Mouse (Mus musculus) brown adipose tissue, adult 24 weeks (tissue): ENCODE measurements around the gene Gm5741. TPM values are rescaled to one million over a fixed set of nuclear protein-coding genes. Genes with fewer than 3 reads are reported as not detected.

Experiments
- H3K27ac ChIP-seq: fragments of 200-500 bp; replicated peaks from 2 replicates; pipeline ENCODE4 v1.5.1; 2012; ENCODE audit warnings: low read depth, mild to moderate bottlenecking, low read length
- H3K4me1 ChIP-seq: fragments of 200-500 bp; 2 replicates; pipeline ENCODE4 v1.6.1; 2012; ENCODE audit warnings: low read length, mixed read lengths; ENCODE audit not compliant: control insufficient read depth, insufficient read depth, insufficient read length
- H3K4me3 ChIP-seq: fragments of 200-500 bp; 2 replicates; pipeline ENCODE4 v1.5.1; 2012; ENCODE audit warnings: low read depth, mild to moderate bottlenecking, low read length, moderate library complexity; ENCODE audit not compliant: insufficient read depth
- polyA plus RNA-seq: library from polyadenylated mRNA; stranded (reverse); fragments of >200 nt; gene quantifications from 2 replicates; pipeline ENCODE4 v1.2.4, GENCODE M21; 2012; ENCODE audit not compliant: missing spikeins, insufficient read depth, insufficient read length

Gene Gm5741
- polyA plus RNA-seq, 1 experiment: not detected

GRCm38 (mm10) chr8:85081216-85081555 lies 13.4 kb upstream of the Gm5741 start, which contains the start of gene Wdr83:
Gene Wdr83 (minus strand): TSS chr8:85081306.
- no peaks in the 10 kb centered on the region for H3K4me1 ChIP-seq
- H3K4me3 ChIP-seq: peak within 1 kb of the TSS; percentile 99
- H3K27ac ChIP-seq: peak within 1 kb of the TSS; percentile 96

GRCm38 (mm10) chr8:85080532-85081215 lies 12.9 kb upstream of the Gm5741 start, which contains the start of gene Wdr83os:
Gene Wdr83os (plus strand): TSS chr8:85080740.
- Histone ChIP-seq H3K27ac (peak within 1 kb of the TSS; percentile 96), H3K4me1 (no peaks in the 10 kb centered on the region), H3K4me3 (peak within 1 kb of the TSS; percentile 99)

GRCm38 (mm10) chr8:85080214-85080531 lies 12.4 kb upstream of the Gm5741 start:
- Histone ChIP-seq H3K27ac (peak overlapping the region; percentile 96), H3K4me3 (peak overlapping the region; percentile 99), H3K4me1 (no peaks in the 10 kb centered on the region)

GRCm38 (mm10) chr8:85076993-85077392 lies 9.2 kb upstream of the Gm5741 start:
- no peak overlapping the region for H3K27ac ChIP-seq

GRCm38 (mm10) chr8:85076001-85076400 lies 8.2 kb upstream of the Gm5741 start:
- no peak overlapping the region for H3K27ac ChIP-seq
- H3K4me1 ChIP-seq: 0 out of 2 replicates have a peak, but pooled peaks cover under 1% of the 10 kb centered on the region
- no peak overlapping the region for H3K4me3 ChIP-seq

More at GRCm38 (mm10) chr8:85076993-85077392, 9.2 kb upstream of the Gm5741 start:
- Histone ChIP-seq H3K4me1 (no peaks in the 10 kb centered on the region), H3K4me3 (no peak overlapping the region)

- no peak overlapping the region for H3K27ac ChIP-seq
- no peak overlapping the region for H3K4me3 ChIP-seq
- H3K4me1 ChIP-seq: peaks cover 2% of the 10 kb centered on the region; the same call in 1 of the 2 replicates
These were observed 6.8 kb upstream of the Gm5741 start for GRCm38 (mm10) chr8:85074617-85075016.

- H3K4me3 ChIP-seq: no peak overlapping the region
- peaks cover 2% of the 10 kb centered on the region; the same call in 1 of the 2 replicates for H3K4me1 ChIP-seq
- H3K27ac ChIP-seq: no peak overlapping the region
These were observed 6.4 kb upstream of the Gm5741 start for GRCm38 (mm10) chr8:85074167-85074566.

GRCm38 (mm10) chr8:85073041-85073612 lies 5.3 kb upstream of the Gm5741 start:
- Histone ChIP-seq H3K4me3 (no peak overlapping the region), H3K27ac (no peak overlapping the region), H3K4me1 (peaks cover 2% of the 10 kb centered on the region; the same call in 1 of the 2 replicates)

GRCm38 (mm10) chr8:85072364-85072929 lies 4.7 kb upstream of the Gm5741 start:
- H3K4me1 ChIP-seq: peaks cover 2% of the 10 kb centered on the region; the same call in 1 of the 2 replicates
- H3K27ac ChIP-seq: peak overlapping the region; percentile 44; the same call in 1 of the 2 replicates
- H3K4me3 ChIP-seq: peak overlapping the region; percentile 95

GRCm38 (mm10) chr8:85071514-85072281 lies 3.9 kb upstream of the Gm5741 start, which contains the start of gene Dhps:
Gene Dhps (plus strand): TSS chr8:85071757.
- peak within 1 kb of the TSS; percentile 95 for H3K4me3 ChIP-seq
- peak within 1 kb of the TSS; percentile 93 for H3K27ac ChIP-seq
- peaks cover 2% of the 10 kb centered on the region; the same call in 1 of the 2 replicates for H3K4me1 ChIP-seq

- Histone ChIP-seq H3K27ac (peak overlapping the region; percentile 56; the same call in 1 of the 2 replicates), H3K4me3 (peak overlapping the region; percentile 95), H3K4me1 (peaks cover 2% of the 10 kb centered on the region; the same call in 1 of the 2 replicates)
These were observed 3.3 kb upstream of the Gm5741 start for GRCm38 (mm10) chr8:85071041-85071440.

GRCm38 (mm10) chr8:85067155-85067554 lies 627 bp downstream of the Gm5741 start:
- Histone ChIP-seq H3K27ac (no peak overlapping the region), H3K4me1 (peaks cover 2% of the 10 kb centered on the region; the same call in 1 of the 2 replicates), H3K4me3 (no peak overlapping the region)

- peaks cover 5% of the 10 kb centered on the region; the same call in 1 of the 2 replicates for H3K4me1 ChIP-seq
- H3K27ac ChIP-seq: no peak overlapping the region
- no peak overlapping the region for H3K4me3 ChIP-seq
These were observed 2.6 kb downstream of the Gm5741 start for GRCm38 (mm10) chr8:85065213-85065612.

GRCm38 (mm10) chr8:85062603-85063002 lies 5.2 kb downstream of the Gm5741 start:
- Histone ChIP-seq H3K4me1 (peaks cover 5% of the 10 kb centered on the region; the same call in 1 of the 2 replicates), H3K27ac (no peak overlapping the region), H3K4me3 (no peak overlapping the region)
